Mouse (Mus musculus) kidney, postnatal 0 days (tissue): Measurements from ENCODE around the gene Ccdc74a. TPM values are rescaled to one million over a fixed set of nuclear protein-coding genes. Genes with fewer than 3 reads are reported as not detected.

ENCODE experiments used
- ATAC-seq: fragments of 200-750 bp; cut with Nextera tagmentation; replicated peaks from 2 replicates; pipeline ENCODE4 v1.8.0; 2017; ENCODE audit warnings: low read depth, moderate number of reproducible peaks, moderate TSS enrichment, moderate library complexity; ENCODE audit not compliant: low FRiP score
- DNase-seq: peaks from one replicate; pipeline ENCODE4 v3.0.0-alpha.2; 2016; ENCODE audit warnings: low spot score
- H3K27ac ChIP-seq: fragments of 300-500 bp; sonication (generic); 2 replicates; pipeline ENCODE4 v1.5.1; 2014; ENCODE audit warnings: mild to moderate bottlenecking
- H3K27me3 ChIP-seq: fragments of 300-500 bp; sonication (generic); 2 replicates; pipeline ENCODE4 v1.6.1; 2014; ENCODE audit warnings: low read length, mixed read lengths; ENCODE audit not compliant: insufficient read depth
- H3K36me3 ChIP-seq: fragments of 300-500 bp; sonication (generic); 2 replicates; pipeline ENCODE4 v1.6.1; 2014; ENCODE audit warnings: low read length, mixed read lengths; ENCODE audit not compliant: insufficient read depth
- H3K4me1 ChIP-seq: fragments of 300-500 bp; sonication (generic); replicated peaks from 2 replicates; pipeline ENCODE4 v1.6.1; 2014; ENCODE audit warnings: antibody characterized with exemption, low read length, mixed read lengths; ENCODE audit not compliant: insufficient read depth
- H3K4me2 ChIP-seq: fragments of 300-500 bp; sonication (generic); 2 replicates; pipeline ENCODE4 v1.6.1; 2014; ENCODE audit warnings: mild to moderate bottlenecking, low read length, moderate library complexity, mixed read lengths
- H3K4me3 ChIP-seq: fragments of 300-500 bp; sonication (generic); replicated peaks from 2 replicates; pipeline ENCODE4 v1.5.1; 2014; ENCODE audit warnings: low read depth, low read length
- H3K9ac ChIP-seq: fragments of 300-500 bp; sonication (generic); 2 replicates; pipeline ENCODE4 v1.6.1; 2014; ENCODE audit warnings: low read depth, low read length
- H3K9me3 ChIP-seq: fragments of 300-500 bp; sonication (generic); replicated peaks from 2 replicates; pipeline ENCODE4 v1.6.1; 2016; ENCODE audit warnings: low read length, inconsistent platforms, mixed read lengths
- CTCF ChIP-seq: IDR thresholded peaks from 2 replicates; pipeline ENCODE4 v1.5.1; 2016; ENCODE audit warnings: antibody characterized with exemption, low read depth, mild to moderate bottlenecking, moderate library complexity
- WGBS: fragments of 180-500 bp; shearing (Covaris S2); extraction: QIAGEN DNeasy Blood & Tissue Kit; methylation state at CpG from one replicate; pipeline ENCODE4 v1.1.7; 2014; 5-methylcytosine and 5-hydroxymethylcytosine counted together
- polyA plus RNA-seq: library from polyadenylated mRNA; unstranded; fragments of >200 nt; fragmentation: Nextera tagmentation; extraction: Ambion mirVana; gene quantifications from 2 replicates; pipeline ENCODE4 v1.2.1, GENCODE M21; 2015

Gene Ccdc74a
- polyA plus RNA-seq, 1 experiment from 2014 or later, result 8.6 TPM

- Histone ChIP-seq H3K36me3 (peaks cover 52% of the 10 kb centered on the region), H3K4me3 (no peak overlapping the region), H3K4me2 (no peak overlapping the region), H3K9ac (no peak overlapping the region), H3K9me3 (no peaks in the 10 kb centered on the region), H3K27ac (no peak overlapping the region), H3K4me1 (no peaks in the 10 kb centered on the region), H3K27me3 (no peaks in the 10 kb centered on the region)
- DNase-seq (no peak), ATAC-seq (no peak)
- TF ChIP-seq CTCF, result no peak
- WGBS, result 92% methylated on average over 6 of the region's 6 CpGs
Measured at GRCm38 (mm10) chr16:17639951-17640350, 6.3 kb upstream of the Ccdc74a start.

GRCm38 (mm10) chr16:17640706-17641105 is 5.6 kb upstream of the Ccdc74a start:
- no peaks in the 10 kb centered on the region for H3K4me1 ChIP-seq
- TF ChIP-seq CTCF, result no peak
- H3K9me3 ChIP-seq, result no peaks in the 10 kb centered on the region
- DNase-seq (no peak), ATAC-seq (no peak)
- H3K9ac ChIP-seq, result no peak overlapping the region
- no peak overlapping the region for H3K4me2 ChIP-seq
- H3K27me3 ChIP-seq, result no peaks in the 10 kb centered on the region
- H3K36me3 ChIP-seq, result peaks cover 52% of the 10 kb centered on the region
- H3K27ac ChIP-seq, result no peak overlapping the region
- 96% methylated on average over 9 of the region's 9 CpGs for WGBS
- no peak overlapping the region for H3K4me3 ChIP-seq

GRCm38 (mm10) chr16:17641301-17641700 is 5.0 kb upstream of the Ccdc74a start:
- no peak overlapping the region for H3K27ac ChIP-seq
- peaks cover 49% of the 10 kb centered on the region for H3K36me3 ChIP-seq
- 77% methylated on average over 6 of the region's 6 CpGs for WGBS
- no peaks in the 10 kb centered on the region for H3K4me1 ChIP-seq
- ATAC-seq (no peak), DNase-seq (no peak)
- no peaks in the 10 kb centered on the region for H3K27me3 ChIP-seq
- H3K9ac ChIP-seq, result no peak overlapping the region
- H3K4me2 ChIP-seq, result no peak overlapping the region
- TF ChIP-seq CTCF, result no peak
- H3K4me3 ChIP-seq, result no peak overlapping the region
- H3K9me3 ChIP-seq, result no peaks in the 10 kb centered on the region

GRCm38 (mm10) chr16:17642311-17642710 is 4.0 kb upstream of the Ccdc74a start:
- no peak for DNase-seq
- Histone ChIP-seq H3K9ac (no peak overlapping the region), H3K27ac (no peak overlapping the region), H3K4me3 (no peak overlapping the region), H3K4me1 (peaks cover 8% of the 10 kb centered on the region), H3K27me3 (no peaks in the 10 kb centered on the region), H3K4me2 (no peak overlapping the region), H3K9me3 (no peaks in the 10 kb centered on the region), H3K36me3 (peaks cover 46% of the 10 kb centered on the region)
- 88% methylated on average over 8 of the region's 8 CpGs for WGBS
- TF ChIP-seq CTCF, result no peak
- no peak for ATAC-seq

GRCm38 (mm10) chr16:17643437-17643990 is 2.8 kb upstream of the Ccdc74a start:
- no peak for ATAC-seq
- H3K4me3 ChIP-seq, result no peak overlapping the region
- no peak for DNase-seq
- H3K27me3 ChIP-seq, result no peaks in the 10 kb centered on the region
- H3K9ac ChIP-seq, result no peak overlapping the region
- H3K4me1 ChIP-seq, result peaks cover 8% of the 10 kb centered on the region
- H3K36me3 ChIP-seq, result peaks cover 38% of the 10 kb centered on the region
- H3K27ac ChIP-seq, result no peak overlapping the region
- no peak overlapping the region for H3K4me2 ChIP-seq
- 91% methylated on average over 4 of the region's 4 CpGs for WGBS
- H3K9me3 ChIP-seq, result no peaks in the 10 kb centered on the region
- TF ChIP-seq CTCF, result no peak

- no peak for ATAC-seq
- peak overlapping the region; percentile 36; the same call in 1 of the 2 replicates for H3K9ac ChIP-seq
Measured at GRCm38 (mm10) chr16:17647156-17647555, 886 bp downstream of the Ccdc74a start.

More at GRCm38 (mm10) chr16:17647156-17647555, 886 bp downstream of the Ccdc74a start:
- no peaks in the 10 kb centered on the region for H3K27me3 ChIP-seq
- H3K9me3 ChIP-seq, result no peaks in the 10 kb centered on the region
- no peak for TF ChIP-seq CTCF
- H3K36me3 ChIP-seq, result 0 out of 2 replicates have a peak, but pooled peaks cover 21% of the 10 kb centered on the region
- H3K27ac ChIP-seq, result no peak overlapping the region
- peak overlapping the region; percentile 88 for H3K4me2 ChIP-seq
- DNase-seq, result no peak
- peaks cover 8% of the 10 kb centered on the region for H3K4me1 ChIP-seq
- peak overlapping the region; percentile 52; the same call in 1 of the 2 replicates for H3K4me3 ChIP-seq
- 30% methylated on average over 1 of the region's 1 CpGs for WGBS
